Mouse (Mus musculus) adrenal gland, postnatal 25 days (tissue): ENCODE data around the gene Gm5269. TPM values are rescaled to one million over a fixed set of nuclear protein-coding genes. Genes with fewer than 3 reads are reported as not detected.

Source experiments
- DNase-seq: peaks from one replicate; pipeline ENCODE4 v3.0.0; 2021; ENCODE audit warnings: mixed read lengths
- total RNA-seq: library from RNA; stranded (reverse); gene quantifications from 2 replicates; pipeline ENCODE4 v1.2.3, GENCODE M21; 2021

The Gm5269 gene
- total RNA-seq, 1 experiment from 2014 or later = not detected

GRCm38 (mm10) chr1:45877463-45877862, 12.6 kb downstream of the Gm5269 start:
- no peak for DNase-seq

- no peak for DNase-seq
These were observed 13.4 kb downstream of the Gm5269 start for GRCm38 (mm10) chr1:45876450-45877198.

- no peak for DNase-seq
These were observed 14.4 kb downstream of the Gm5269 start for GRCm38 (mm10) chr1:45875640-45876039.

- no peak for DNase-seq
These were observed 16.8 kb downstream of the Gm5269 start for GRCm38 (mm10) chr1:45873250-45873649.

- DNase-seq = no peak
These were observed 21.5 kb downstream of the Gm5269 start for GRCm38 (mm10) chr1:45868479-45869137.

- no peak for DNase-seq
These were observed 22.0 kb downstream of the Gm5269 start for GRCm38 (mm10) chr1:45868050-45868449.

GRCm38 (mm10) chr1:45866288-45867018, 23.6 kb downstream of the Gm5269 start:
- DNase-seq = no peak

GRCm38 (mm10) chr1:45865727-45866126, 24.3 kb downstream of the Gm5269 start:
- no peak for DNase-seq

- DNase-seq = no peak
These were observed 24.8 kb downstream of the Gm5269 start for GRCm38 (mm10) chr1:45865316-45865715.

- DNase-seq = no peak
These were observed 25.5 kb downstream of the Gm5269 start for GRCm38 (mm10) chr1:45864564-45865014.

- DNase-seq = no peak
These were observed 26.4 kb downstream of the Gm5269 start for GRCm38 (mm10) chr1:45863641-45864040.

- no peak for DNase-seq
These were observed 28.9 kb downstream of the Gm5269 start for GRCm38 (mm10) chr1:45861162-45861561.

GRCm38 (mm10) chr1:45860349-45860748, 29.7 kb downstream of the Gm5269 start:
- no peak for DNase-seq

GRCm38 (mm10) chr1:45858038-45858437, 32.0 kb downstream of the Gm5269 start:
- DNase-seq = no peak

GRCm38 (mm10) chr1:45845466-45845865, 44.6 kb downstream of the Gm5269 start:
- no peak for DNase-seq

Other genes with a start within 250 kb of the Gm5269 start
- gene Wdr75, start 95.1 kb downstream of the Gm5269 start, total RNA-seq = 43.4 and 46.6 TPM in 2 replicates
- gene Slc40a1, start 36.2 kb upstream of the Gm5269 start, total RNA-seq = 11.1 and 11.8 TPM in 2 replicates
- gene Dnah7b, start 176.0 kb upstream of the Gm5269 start, total RNA-seq = 4.0 and 4.9 TPM in 2 replicates